Mouse (Mus musculus) gastrocnemius, postnatal 4 days (tissue): ENCODE results near the gene 4930523C07Rik. TPM values are rescaled to one million over a fixed set of nuclear protein-coding genes. Genes with fewer than 3 reads are reported as not detected.
A peak's percentile ranks its signal among the peaks of the same experiment; 100 is the strongest.

Experiments used
- DNase-seq, 2 experiments: peaks; one replicate each; pipeline ENCODE4 v3.0.0; 2021 to 2022; ENCODE audit warnings: low spot score in 2 of 2, mixed read lengths in 2 of 2
- long read RNA-seq, 2 experiments: library from polyadenylated mRNA; stranded (forward); transcript quantifications; one replicate each; pipeline ENCODE4 v2.0.0; 2021
- total RNA-seq, 2 experiments: library from RNA; stranded (reverse); gene quantifications; 2 replicates each; pipeline ENCODE4 v1.2.3; 2021

Gene 4930523C07Rik
- total RNA-seq: 10 to 100 TPM; 13.5 to 16.9 TPM
- long read RNA-seq, experiment 1, full-length matches to known transcripts: 7 of 14 reads
- long read RNA-seq, experiment 1, partial matches to known transcripts: 1 of 14 reads
- long read RNA-seq, experiment 1, other reads (novel, unspliced or antisense): 6 of 14 reads
- long read RNA-seq, experiment 2, full-length matches to known transcripts: 10 of 19 reads
- long read RNA-seq, experiment 2, partial matches to known transcripts: 0 of 19 reads
- long read RNA-seq, experiment 2, other reads (novel, unspliced or antisense): 9 of 19 reads

GRCm38 (mm10) chr1:160044237-160045021 is at the start of gene 4930523C07Rik:
TSS of gene 4930523C07Rik (plus strand) at chr1:160044382.
- DNase-seq: peak in 1 of 2 experiments; percentile 69

DNA sequence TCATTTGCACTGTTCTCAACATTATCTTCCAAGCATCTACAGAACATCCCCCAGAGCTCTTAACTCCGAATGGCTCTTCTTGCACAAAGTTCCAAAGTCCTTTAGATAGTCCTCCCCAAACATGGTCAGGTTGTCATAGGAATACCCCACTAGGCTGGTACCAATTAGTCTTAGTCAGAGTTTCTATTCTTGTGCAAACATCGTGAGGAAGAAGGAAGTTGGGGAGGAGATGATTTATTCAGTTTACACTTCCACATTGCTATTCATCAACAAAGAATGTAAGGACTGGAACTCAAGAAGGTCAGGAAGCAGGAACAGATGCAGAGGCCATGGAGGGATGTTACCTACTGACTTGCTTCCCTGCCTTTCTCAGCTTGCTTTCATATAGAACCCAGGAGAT is 46.9 kb upstream of the 4930523C07Rik start:
- DNase-seq: no peak

DNA sequence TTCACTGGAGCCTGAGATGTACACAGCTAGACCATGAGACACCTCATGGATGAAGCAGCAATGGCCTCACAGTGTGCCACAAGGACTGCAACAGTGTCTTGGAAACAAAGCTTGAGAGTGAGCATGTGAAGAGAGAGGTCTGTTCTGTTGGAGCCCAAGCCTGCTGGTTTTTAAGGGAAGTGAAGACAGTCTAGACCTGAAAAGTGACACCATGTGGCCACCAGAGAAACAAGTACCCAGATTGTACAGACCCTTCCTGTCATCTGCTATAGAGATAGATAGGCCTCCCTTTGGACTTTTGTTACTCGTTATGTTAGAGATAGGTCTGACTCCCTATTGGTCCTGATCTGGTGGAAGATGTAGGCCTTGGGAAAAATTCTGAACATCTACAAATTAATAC is 45.8 kb upstream of the 4930523C07Rik start:
- DNase-seq: no peak

GRCm38 (mm10) chr1:159999232-159999631 is 45.0 kb upstream of the 4930523C07Rik start:
- no peak for DNase-seq

- DNase-seq: no peak
These were observed 38.9 kb upstream of the 4930523C07Rik start for GRCm38 (mm10) chr1:160005319-160005718.

GRCm38 (mm10) chr1:160006919-160007588 is 37.1 kb upstream of the 4930523C07Rik start:
- DNase-seq: no peak

- no peak for DNase-seq
These were observed 31.1 kb upstream of the 4930523C07Rik start for GRCm38 (mm10) chr1:160013042-160013441.

DNA sequence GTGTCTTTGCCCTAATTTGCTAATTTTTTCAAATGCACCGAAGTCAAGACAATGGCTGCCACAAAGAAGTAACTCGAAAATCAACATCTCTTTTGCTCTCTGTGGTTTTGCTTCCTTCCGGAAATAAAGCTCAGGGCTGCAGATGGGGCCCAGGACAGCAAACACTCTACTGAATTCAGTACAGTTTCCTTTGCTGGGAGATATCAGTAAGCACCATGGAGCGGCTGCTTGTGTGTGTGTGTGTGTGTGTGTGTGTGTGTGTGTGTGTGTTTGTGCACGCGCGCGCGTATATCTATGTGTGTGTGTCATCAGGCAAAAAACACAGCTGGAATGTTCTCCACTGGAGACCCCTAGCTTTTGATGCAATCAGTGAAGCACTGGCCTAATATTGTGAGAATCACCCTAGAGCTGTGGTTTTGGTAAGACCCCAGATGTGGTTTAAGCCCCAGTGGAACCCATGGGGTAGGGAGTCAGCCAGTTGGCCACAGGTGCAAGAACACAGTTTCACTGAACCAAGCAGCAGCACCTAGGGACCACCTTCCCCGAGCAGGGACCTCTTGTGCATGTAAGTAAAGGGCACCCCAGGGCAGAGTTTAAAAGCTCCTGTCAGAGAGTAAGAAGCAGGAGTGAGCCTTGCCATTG is 19.7 kb upstream of the 4930523C07Rik start:
- DNase-seq: no peak

GRCm38 (mm10) chr1:160025146-160025894 is 18.9 kb upstream of the 4930523C07Rik start:
- no peak for DNase-seq

GRCm38 (mm10) chr1:160025895-160026255 is 18.3 kb upstream of the 4930523C07Rik start:
- DNase-seq: no peak

GRCm38 (mm10) chr1:160027939-160028338 is 16.2 kb upstream of the 4930523C07Rik start:
- DNase-seq: no peak

DNA sequence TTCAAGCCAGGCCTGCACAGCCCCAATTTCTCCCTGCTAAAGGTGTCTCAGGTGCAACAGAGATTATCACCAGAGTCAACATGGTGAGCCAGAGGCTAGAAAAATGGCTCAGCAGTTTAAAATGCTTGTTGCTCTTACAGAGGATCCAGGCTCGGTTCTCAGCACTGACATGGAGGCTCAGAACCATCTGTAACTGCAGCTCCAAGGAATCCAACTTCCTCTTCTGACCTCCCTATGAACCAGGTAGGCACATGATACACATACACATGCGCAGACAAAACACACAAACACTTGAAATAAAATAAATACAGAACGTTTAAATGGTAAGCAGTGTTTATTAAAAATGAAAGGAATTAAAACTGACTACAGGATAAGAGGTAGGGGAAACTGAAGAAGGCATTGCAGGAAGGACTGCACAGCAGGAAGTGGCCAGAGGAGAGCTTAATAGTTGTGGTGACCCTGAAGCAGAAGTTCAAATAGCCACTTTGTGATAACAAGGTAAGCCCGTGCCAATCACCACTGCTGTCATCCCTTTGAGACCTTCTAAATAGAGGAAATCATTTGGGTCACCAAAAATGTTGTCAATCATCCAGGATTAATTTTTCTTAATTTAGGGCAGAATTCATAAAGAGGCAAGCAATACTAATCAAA is 10.1 kb upstream of the 4930523C07Rik start:
- DNase-seq: no peak

GRCm38 (mm10) chr1:160035561-160035960 is 8.6 kb upstream of the 4930523C07Rik start:
- DNase-seq: no peak

- DNase-seq: peak in 1 of 2 experiments; percentile 37
These were observed 7.1 kb upstream of the 4930523C07Rik start for GRCm38 (mm10) chr1:160036996-160037521.

GRCm38 (mm10) chr1:160039951-160040645 is 4.1 kb upstream of the 4930523C07Rik start:
- DNase-seq: no peak

- no peak for DNase-seq
These were observed 2.9 kb upstream of the 4930523C07Rik start for GRCm38 (mm10) chr1:160041264-160041775.

DNA sequence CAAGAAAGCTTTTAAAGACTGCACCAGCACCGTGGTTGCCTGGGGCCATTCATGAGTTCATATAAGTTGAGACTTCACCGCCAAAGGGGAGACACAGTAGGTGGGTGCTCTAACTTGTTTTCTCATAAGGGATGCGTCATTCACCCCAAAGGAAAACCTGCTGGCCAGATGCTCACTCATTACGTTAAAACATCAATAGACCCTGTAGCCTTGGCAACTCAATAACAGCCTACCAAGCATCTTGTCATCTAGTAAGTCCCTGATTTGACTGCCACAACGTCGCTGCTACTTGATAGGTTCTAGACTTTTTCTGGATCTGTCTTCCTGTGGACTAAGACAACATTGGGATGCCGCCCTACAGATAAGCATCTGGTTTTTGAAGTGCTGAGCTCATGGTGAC is 1.8 kb upstream of the 4930523C07Rik start:
- no peak for DNase-seq

- no peak for DNase-seq
These were observed 759 bp upstream of the 4930523C07Rik start for GRCm38 (mm10) chr1:160043271-160043975.
